Mouse (Mus musculus) lung, postnatal 0 days (tissue): ENCODE results near the gene Ugt1a6a.

Experiments
- CTCF ChIP-seq: IDR thresholded peaks from 2 replicates; pipeline ENCODE4 v1.5.1; 2016; ENCODE audit warnings: antibody characterized with exemption, mild to moderate bottlenecking
- EP300 ChIP-seq: IDR thresholded peaks from 2 replicates; pipeline ENCODE4 v1.6.1; 2016; ENCODE audit warnings: antibody characterized with exemption, mild to moderate bottlenecking, control low read depth

DNA sequence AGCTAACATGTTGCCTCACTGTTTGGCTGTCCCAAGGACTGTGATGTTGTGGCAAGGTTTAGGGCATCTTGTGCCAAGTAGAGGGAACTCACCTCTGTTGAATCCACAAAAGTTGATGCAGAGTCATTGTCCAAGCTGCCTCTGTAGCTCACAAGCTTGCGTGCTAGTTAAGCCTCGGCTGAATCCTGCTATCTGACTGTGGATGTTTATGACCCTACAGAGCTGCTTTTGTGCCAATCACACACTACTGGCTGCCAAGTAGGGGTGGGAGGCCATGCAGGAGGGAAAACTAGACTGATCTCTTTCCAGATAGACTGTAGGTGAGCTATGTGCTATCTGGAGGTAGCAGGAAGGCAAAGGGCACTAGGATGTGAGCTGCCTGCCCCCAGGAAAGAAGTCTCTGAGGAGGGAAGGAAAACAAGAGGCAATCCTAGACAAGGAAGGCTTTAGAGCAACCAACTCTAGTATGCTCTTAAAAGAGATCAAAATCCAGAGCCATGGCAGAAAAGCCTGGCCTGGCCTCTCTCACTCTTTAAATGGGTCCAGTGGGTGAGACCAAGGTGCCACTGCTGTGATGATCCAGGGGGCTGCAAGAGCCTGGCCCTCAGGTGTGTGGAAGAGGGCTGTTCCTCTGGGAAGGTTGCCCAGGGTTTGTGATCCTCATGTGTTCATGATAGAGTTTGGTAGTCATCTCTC lies 79.3 kb downstream of the Ugt1a6a start:
- TF ChIP-seq CTCF (no peak), EP300 (no peak)
